Mouse (Mus musculus): ENCODE results near the gene Cryga. TPM values are rescaled to one million over a fixed set of nuclear protein-coding genes. Genes with fewer than 3 reads are reported as not detected.

The Cryga gene
- polyA plus RNA-seq, 1 experiment from 2014 or later = not detected

Other genes with a start within 250 kb of the Cryga start
- gene Plekhm3, start 146.5 kb downstream of the Cryga start, polyA plus RNA-seq (2016; fragmentation: Nextera tagmentation; extraction: Ambion mirVana) = 3.1 and 3.8 TPM in 2 replicates
- not detected in 2 replicates for gene Akr1cl, start 70.6 kb downstream of the Cryga start, polyA plus RNA-seq (2016; fragmentation: Nextera tagmentation; extraction: Ambion mirVana)
- not detected in 2 replicates for gene Cryge, start 52.2 kb downstream of the Cryga start, polyA plus RNA-seq (2016; fragmentation: Nextera tagmentation; extraction: Ambion mirVana)
- not detected in 2 replicates for gene Crygd, start 39.9 kb downstream of the Cryga start, polyA plus RNA-seq (2016; fragmentation: Nextera tagmentation; extraction: Ambion mirVana)
- gene Crygc, start 29.7 kb downstream of the Cryga start, polyA plus RNA-seq (2016; fragmentation: Nextera tagmentation; extraction: Ambion mirVana) = not detected in 2 replicates
- gene Crygb, start 21.1 kb downstream of the Cryga start, polyA plus RNA-seq (2016; fragmentation: Nextera tagmentation; extraction: Ambion mirVana) = not detected in 2 replicates
- gene Gm28845, start 16.2 kb upstream of the Cryga start, polyA plus RNA-seq (2016; fragmentation: Nextera tagmentation; extraction: Ambion mirVana) = not detected in 2 replicates
- 0.10 and 0.33 TPM in 2 replicates for gene D630023F18Rik, start 19.8 kb upstream of the Cryga start, polyA plus RNA-seq (2016; fragmentation: Nextera tagmentation; extraction: Ambion mirVana)
- gene Idh1, start 83.1 kb upstream of the Cryga start, polyA plus RNA-seq (2016; fragmentation: Nextera tagmentation; extraction: Ambion mirVana) = 77.0 and 77.2 TPM in 2 replicates
- gene Pikfyve, start 83.3 kb upstream of the Cryga start, polyA plus RNA-seq (2016; fragmentation: Nextera tagmentation; extraction: Ambion mirVana) = 7.6 TPM in 2 replicates
- gene Pth2r, start 178.7 kb upstream of the Cryga start, polyA plus RNA-seq (2016; fragmentation: Nextera tagmentation; extraction: Ambion mirVana) = not detected in 2 replicates

Measured in liver, embryonic 12.5 days (tissue).